Mouse (Mus musculus) neural tube, embryonic 15.5 days (tissue): Measurements from ENCODE around the gene Tnip1. TPM values are rescaled to one million over a fixed set of nuclear protein-coding genes. Genes with fewer than 3 reads are reported as not detected.
A peak's percentile ranks its signal among the peaks of the same experiment; 100 is the strongest.
"Not testable (repeated sequence)": the region's sequence is repeated elsewhere in the genome, so short reads cannot be mapped to it uniquely, and the experiment has no call there.

Source experiments
- ATAC-seq: fragments of 200-750 bp; cut with Nextera tagmentation; 2 replicates; pipeline ENCODE4 v1.8.0; 2017; ENCODE audit warnings: mild to moderate bottlenecking, moderate TSS enrichment, moderate library complexity; ENCODE audit not compliant: low FRiP score
- H3K27ac ChIP-seq: fragments of 300-500 bp; sonication (generic); replicated peaks from 2 replicates; pipeline ENCODE4 v1.5.1; 2015; ENCODE audit warnings: mild to moderate bottlenecking, inconsistent platforms
- H3K27me3 ChIP-seq: fragments of 300-500 bp; sonication (generic); replicated peaks from 2 replicates; pipeline ENCODE4 v1.6.1; 2015; ENCODE audit warnings: inconsistent platforms
- H3K36me3 ChIP-seq: fragments of 300-500 bp; sonication (generic); 2 replicates; pipeline ENCODE4 v1.6.1; 2015; ENCODE audit warnings: inconsistent platforms
- H3K4me1 ChIP-seq: fragments of 300-500 bp; sonication (generic); 2 replicates; pipeline ENCODE4 v1.6.1; 2015; ENCODE audit warnings: inconsistent platforms
- H3K4me2 ChIP-seq: fragments of 300-500 bp; sonication (generic); 2 replicates; pipeline ENCODE4 v1.6.1; 2015; ENCODE audit warnings: inconsistent platforms, mild to moderate bottlenecking, moderate library complexity
- H3K4me3 ChIP-seq: fragments of 300-500 bp; sonication (generic); replicated peaks from 2 replicates; pipeline ENCODE4 v1.5.1; 2015; ENCODE audit warnings: mild to moderate bottlenecking, inconsistent platforms
- H3K9ac ChIP-seq: fragments of 300-500 bp; sonication (generic); replicated peaks from 2 replicates; pipeline ENCODE4 v1.6.1; 2015; ENCODE audit warnings: mild to moderate bottlenecking, inconsistent platforms
- H3K9me3 ChIP-seq: fragments of 300-500 bp; sonication (generic); replicated peaks from 2 replicates; pipeline ENCODE4 v1.6.1; 2016; ENCODE audit warnings: inconsistent platforms
- WGBS: fragments of 180-500 bp; shearing (Covaris S2); methylation state at CpG from one replicate; pipeline ENCODE4 v1.1.7; 2015; ENCODE audit warnings: mixed read lengths; 5-methylcytosine and 5-hydroxymethylcytosine counted together
- polyA plus RNA-seq: library from polyadenylated mRNA; unstranded; fragments of >200 nt; fragmentation: Nextera tagmentation; extraction: Ambion mirVana; gene quantifications from 2 replicates; pipeline ENCODE4 v1.2.1, GENCODE M21; 2015

The Tnip1 gene
- polyA plus RNA-seq, 1 experiment from 2014 or later: 20.0 TPM

- H3K9me3 ChIP-seq: no peaks in the 10 kb centered on the region
- ATAC-seq: no peak
- 58% methylated on average over 4 of the region's 4 CpGs for WGBS
Measured at GRCm38 (mm10) chr11:54972049-54972723, 9.5 kb upstream of the Tnip1 start.

GRCm38 (mm10) chr11:54971365-54972048 is 8.8 kb upstream of the Tnip1 start:
- Histone ChIP-seq H3K36me3 (no peaks in the 10 kb centered on the region), H3K9ac (no peak overlapping the region), H3K27ac (no peak overlapping the region), H3K9me3 (no peaks in the 10 kb centered on the region), H3K4me2 (no peak overlapping the region), H3K4me1 (peaks cover 9% of the 10 kb centered on the region), H3K27me3 (no peaks in the 10 kb centered on the region), H3K4me3 (no peak overlapping the region)
- 78% methylated on average over 8 of the region's 8 CpGs for WGBS
- ATAC-seq: no peak

More at GRCm38 (mm10) chr11:54972049-54972723, 9.5 kb upstream of the Tnip1 start:
- no peak overlapping the region for H3K4me2 ChIP-seq
- no peaks in the 10 kb centered on the region for H3K36me3 ChIP-seq
- peaks cover 9% of the 10 kb centered on the region for H3K4me1 ChIP-seq
- no peak overlapping the region for H3K9ac ChIP-seq
- no peak overlapping the region for H3K4me3 ChIP-seq
- no peak overlapping the region for H3K27ac ChIP-seq
- no peaks in the 10 kb centered on the region for H3K27me3 ChIP-seq

GRCm38 (mm10) chr11:54965234-54965633 is 2.5 kb upstream of the Tnip1 start:
- Histone ChIP-seq H3K4me2 (no peak overlapping the region), H3K27ac (no peak overlapping the region), H3K4me3 (no peak overlapping the region), H3K36me3 (no peaks in the 10 kb centered on the region), H3K9me3 (no peaks in the 10 kb centered on the region), H3K4me1 (no peaks in the 10 kb centered on the region), H3K9ac (no peak overlapping the region), H3K27me3 (no peaks in the 10 kb centered on the region)
- ATAC-seq: no peak
- WGBS: 89% methylated on average over 6 of the region's 6 CpGs

- no peak for ATAC-seq
- Histone ChIP-seq H3K36me3 (no peaks in the 10 kb centered on the region), H3K27me3 (no peaks in the 10 kb centered on the region), H3K4me3 (no peak overlapping the region), H3K27ac (no peak overlapping the region), H3K9ac (no peak overlapping the region), H3K9me3 (no peaks in the 10 kb centered on the region), H3K4me1 (no peaks in the 10 kb centered on the region), H3K4me2 (no peak overlapping the region)
- 71% methylated on average over 3 of the region's 3 CpGs for WGBS
Measured at GRCm38 (mm10) chr11:54961921-54962320, 796 bp downstream of the Tnip1 start.

- Histone ChIP-seq H3K9ac (no peak overlapping the region), H3K36me3 (no peaks in the 10 kb centered on the region), H3K4me2 (no peak overlapping the region), H3K4me3 (no peak overlapping the region), H3K9me3 (no peaks in the 10 kb centered on the region), H3K27ac (no peak overlapping the region), H3K4me1 (peaks cover 3% of the 10 kb centered on the region; the same call in 1 of the 2 replicates), H3K27me3 (no peaks in the 10 kb centered on the region)
- WGBS: 75% methylated on average over 6 of the region's 6 CpGs
- no peak for ATAC-seq
Measured at GRCm38 (mm10) chr11:54961164-54961850, 1.4 kb downstream of the Tnip1 start.

GRCm38 (mm10) chr11:54960251-54960650 is 2.5 kb downstream of the Tnip1 start:
- 92% methylated on average over 6 of the region's 6 CpGs for WGBS

GRCm38 (mm10) chr11:54958571-54959073 is 4.1 kb downstream of the Tnip1 start:
- no peaks in the 10 kb centered on the region for H3K27me3 ChIP-seq
- 40% methylated on average over 3 of the region's 3 CpGs for WGBS
- ATAC-seq: no peak
- no peaks in the 10 kb centered on the region for H3K9me3 ChIP-seq
- H3K27ac ChIP-seq: no peak overlapping the region
- H3K4me1 ChIP-seq: peaks cover 24% of the 10 kb centered on the region
- no peaks in the 10 kb centered on the region for H3K36me3 ChIP-seq
- H3K4me2 ChIP-seq: no peak overlapping the region
- H3K4me3 ChIP-seq: no peak overlapping the region
- H3K9ac ChIP-seq: no peak overlapping the region

More at GRCm38 (mm10) chr11:54960251-54960650, 2.5 kb downstream of the Tnip1 start:
- Histone ChIP-seq H3K36me3 (no peaks in the 10 kb centered on the region), H3K27ac (no peak overlapping the region), H3K4me2 (no peak overlapping the region), H3K27me3 (no peaks in the 10 kb centered on the region), H3K9ac (no peak overlapping the region), H3K4me1 (peaks cover 9% of the 10 kb centered on the region; the same call in 1 of the 2 replicates), H3K9me3 (no peaks in the 10 kb centered on the region), H3K4me3 (no peak overlapping the region)
- no peak for ATAC-seq

- ATAC-seq, H3K27me3 ChIP-seq, H3K4me2 ChIP-seq, H3K9ac ChIP-seq, H3K36me3 ChIP-seq, H3K27ac ChIP-seq, H3K4me3 ChIP-seq, H3K9me3 ChIP-seq: not testable (repeated sequence)
- WGBS: 93% methylated on average over 3 of the region's 3 CpGs
- H3K4me1 ChIP-seq: peaks cover 24% of the 10 kb centered on the region
Measured at GRCm38 (mm10) chr11:54957708-54958107, 5.0 kb downstream of the Tnip1 start.

GRCm38 (mm10) chr11:54956912-54957311 is 5.8 kb downstream of the Tnip1 start:
- WGBS: 65% methylated on average over 7 of the region's 7 CpGs
- Histone ChIP-seq H3K27ac (no peak overlapping the region), H3K4me3 (no peak overlapping the region)

GRCm38 (mm10) chr11:54955735-54956480 is 6.8 kb downstream of the Tnip1 start:
- WGBS: under 1% methylated on average over 59 of the region's 59 CpGs
- H3K4me2 ChIP-seq: peak overlapping the region; percentile 72
- peak overlapping the region; percentile 58 for H3K4me3 ChIP-seq
- H3K4me1 ChIP-seq: peaks cover 24% of the 10 kb centered on the region
- H3K9ac ChIP-seq: peak overlapping the region; percentile 66
- ATAC-seq: peak; percentile 98
- 0 out of 2 replicates have a peak, but pooled peaks cover 3% of the 10 kb centered on the region for H3K27me3 ChIP-seq
- H3K9me3 ChIP-seq: no peaks in the 10 kb centered on the region
- H3K27ac ChIP-seq: peak overlapping the region; percentile 87
- no peaks in the 10 kb centered on the region for H3K36me3 ChIP-seq

More at GRCm38 (mm10) chr11:54956912-54957311, 5.8 kb downstream of the Tnip1 start:
- Histone ChIP-seq H3K36me3 (no peaks in the 10 kb centered on the region), H3K9me3 (no peaks in the 10 kb centered on the region), H3K4me1 (peaks cover 24% of the 10 kb centered on the region), H3K9ac (no peak overlapping the region), H3K27me3 (0 out of 2 replicates have a peak, but pooled peaks cover 3% of the 10 kb centered on the region), H3K4me2 (no peak overlapping the region)
- no peak for ATAC-seq

GRCm38 (mm10) chr11:54955400-54955734 is 7.3 kb downstream of the Tnip1 start:
- not testable (repeated sequence) for H3K27me3 ChIP-seq, ATAC-seq, H3K9me3 ChIP-seq, H3K36me3 ChIP-seq
- peak overlapping the region; percentile 66 for H3K9ac ChIP-seq
- WGBS: 45% methylated on average over 10 of the region's 10 CpGs
- H3K4me1 ChIP-seq: peaks cover 24% of the 10 kb centered on the region
- peak overlapping the region; percentile 58 for H3K4me3 ChIP-seq
- H3K27ac ChIP-seq: peak overlapping the region; percentile 87
- peak overlapping the region; percentile 72 for H3K4me2 ChIP-seq
